Mouse (Mus musculus): ENCODE data around the gene Akr1b8. TPM values are rescaled to one million over a fixed set of nuclear protein-coding genes. Genes with fewer than 3 reads are reported as not detected.

The Akr1b8 gene
- polyA plus RNA-seq, 1 experiment from 2014 or later = 7.9 TPM

DNA sequence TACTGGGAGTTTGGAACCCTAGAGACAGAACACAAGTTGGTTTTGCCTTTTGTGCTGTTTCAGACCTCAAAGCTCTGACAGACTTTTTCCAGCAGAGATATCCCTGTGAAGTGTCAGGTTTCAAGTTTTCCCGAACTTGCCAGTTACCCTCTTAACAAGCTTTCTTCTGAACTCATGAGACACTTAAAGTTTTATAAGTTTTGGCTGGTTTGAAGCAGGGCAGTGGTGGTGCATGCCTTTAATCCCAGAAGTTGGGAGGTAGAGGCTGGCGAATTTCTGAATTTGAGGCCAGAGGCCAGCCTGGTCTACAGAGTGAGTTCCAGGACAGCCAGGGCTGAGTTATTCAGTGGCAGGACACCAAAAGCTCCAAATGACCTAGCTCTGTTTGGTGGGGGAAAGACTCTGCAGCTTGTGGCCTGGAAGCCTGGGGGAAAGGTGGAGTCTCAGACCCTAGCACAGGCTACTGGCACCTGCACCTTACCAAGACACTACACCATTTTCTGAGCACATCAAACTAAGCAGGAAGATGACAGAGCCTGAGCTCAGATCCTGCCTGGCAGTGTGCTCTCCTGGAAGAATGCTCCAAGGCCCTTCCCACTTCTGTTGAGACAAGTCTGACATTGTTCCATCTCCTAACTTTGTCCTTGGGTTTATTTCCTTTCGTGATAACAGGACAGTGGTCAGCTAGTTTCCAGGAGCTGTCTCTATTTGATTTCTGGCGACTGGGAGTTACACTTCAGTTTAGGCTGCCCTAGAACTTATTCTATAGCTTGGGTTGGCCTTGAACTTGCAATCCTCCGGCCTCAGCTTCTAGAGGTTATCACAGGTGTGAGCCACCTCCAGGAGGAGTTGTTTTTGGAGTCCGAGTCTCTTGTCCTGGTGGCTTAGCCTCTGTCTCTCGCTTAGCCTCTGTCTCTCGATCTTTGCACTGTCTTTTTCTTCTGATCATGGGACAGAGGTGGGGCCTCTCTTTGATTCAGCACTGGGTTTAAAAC lies 732 bp downstream of the Akr1b8 start:
- Histone ChIP-seq H3K4me2 (ENCODE audit: low read depth, low read length) (peak overlapping the region; percentile 55), H3K9me3 (ENCODE audit: control insufficient read depth, low read length) (no peaks in the 10 kb centered on the region), H3K36me3 (ENCODE audit: control insufficient read depth, insufficient read depth, low read length) (no peaks in the 10 kb centered on the region), H3K4me1 (ENCODE audit: control insufficient read depth, insufficient read depth, low read length) (peaks cover 14% of the 10 kb centered on the region), H3K4me3 (ENCODE audit: low read depth, low read length) (peak overlapping the region; percentile 28), H3K9ac (ENCODE audit: low read depth, low read length) (no peak overlapping the region; the same call in 1 of the 2 replicates), H3K27ac (replicated peaks; ENCODE audit: low read depth, low read length) (peak overlapping the region; percentile 23; the same call in 1 of the 2 replicates), H3K27me3 (replicated peaks; ENCODE audit: control insufficient read depth, insufficient read depth, low read length) (no peaks in the 10 kb centered on the region)
- WGBS = 64% methylated on average over 8 of the region's 8 CpGs
- DNase-seq (ENCODE audit: low spot score) (peak; percentile 59), ATAC-seq (ENCODE audit: low read depth) (0 out of 2 replicates have a peak, but pooled peaks have one; percentile 2)

DNA sequence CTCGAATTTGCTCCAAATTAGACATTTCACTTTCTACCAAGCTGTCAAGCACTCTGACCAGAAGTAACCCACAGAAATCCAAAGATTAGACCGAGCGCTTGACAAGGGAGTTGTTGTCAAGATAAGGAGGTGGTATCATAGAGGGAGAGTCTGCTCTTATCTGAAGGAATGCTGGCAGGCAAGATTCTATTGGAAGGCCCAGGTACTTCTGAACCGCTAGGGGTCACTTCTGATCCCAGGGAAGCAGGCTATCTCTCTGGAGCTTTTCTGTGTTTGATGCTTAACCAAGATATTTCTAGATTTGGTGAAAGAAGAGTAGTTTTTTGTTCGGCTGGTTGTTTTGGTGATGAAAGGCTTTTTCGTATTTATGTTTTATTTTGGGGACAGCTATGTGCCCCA lies 1.4 kb downstream of the Akr1b8 start:
- DNase-seq (ENCODE audit: low spot score) (no peak), ATAC-seq (ENCODE audit: low read depth) (no peak)
- H3K36me3 ChIP-seq (ENCODE audit: control insufficient read depth, insufficient read depth, low read length) = no peaks in the 10 kb centered on the region
- no peak overlapping the region for H3K4me3 ChIP-seq (ENCODE audit: low read depth, low read length)
- no peaks in the 10 kb centered on the region for H3K27me3 ChIP-seq (replicated peaks; ENCODE audit: control insufficient read depth, insufficient read depth, low read length)
- no peaks in the 10 kb centered on the region for H3K9me3 ChIP-seq (ENCODE audit: control insufficient read depth, low read length)
- WGBS = 69% methylated on average over 6 of the region's 6 CpGs
- no peak overlapping the region for H3K27ac ChIP-seq (replicated peaks; ENCODE audit: low read depth, low read length)
- no peak overlapping the region for H3K9ac ChIP-seq (ENCODE audit: low read depth, low read length)
- H3K4me1 ChIP-seq (ENCODE audit: control insufficient read depth, insufficient read depth, low read length) = peaks cover 14% of the 10 kb centered on the region
- H3K4me2 ChIP-seq (ENCODE audit: low read depth, low read length) = no peak overlapping the region

DNA sequence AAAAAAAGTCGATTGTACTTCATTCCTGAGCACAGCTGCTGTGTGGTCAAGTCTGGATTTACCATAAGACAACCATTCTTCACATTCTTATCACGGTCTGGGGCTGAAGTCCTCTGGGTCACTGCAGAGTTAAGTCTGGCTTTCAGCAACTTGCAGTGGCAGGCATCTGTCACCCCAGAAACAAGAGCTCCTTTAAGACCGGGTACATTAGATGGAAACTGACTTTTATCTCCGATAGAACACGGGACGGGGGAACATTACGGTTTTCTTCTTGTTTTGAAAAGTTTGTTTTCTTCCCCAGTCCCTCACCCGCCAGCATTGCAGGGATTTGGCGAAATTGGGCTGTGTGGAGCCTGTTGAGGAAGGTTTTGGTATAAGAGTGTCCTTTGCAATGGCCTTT lies 1.9 kb downstream of the Akr1b8 start:
- Histone ChIP-seq H3K9me3 (ENCODE audit: control insufficient read depth, low read length) (no peaks in the 10 kb centered on the region), H3K4me3 (ENCODE audit: low read depth, low read length) (no peak overlapping the region), H3K27me3 (replicated peaks; ENCODE audit: control insufficient read depth, insufficient read depth, low read length) (no peaks in the 10 kb centered on the region), H3K4me2 (ENCODE audit: low read depth, low read length) (no peak overlapping the region), H3K4me1 (ENCODE audit: control insufficient read depth, insufficient read depth, low read length) (peaks cover 14% of the 10 kb centered on the region), H3K36me3 (ENCODE audit: control insufficient read depth, insufficient read depth, low read length) (no peaks in the 10 kb centered on the region), H3K27ac (replicated peaks; ENCODE audit: low read depth, low read length) (no peak overlapping the region), H3K9ac (ENCODE audit: low read depth, low read length) (no peak overlapping the region)
- ATAC-seq (ENCODE audit: low read depth) (no peak), DNase-seq (ENCODE audit: low spot score) (no peak)
- 81% methylated on average over 9 of the region's 9 CpGs for WGBS

DNA sequence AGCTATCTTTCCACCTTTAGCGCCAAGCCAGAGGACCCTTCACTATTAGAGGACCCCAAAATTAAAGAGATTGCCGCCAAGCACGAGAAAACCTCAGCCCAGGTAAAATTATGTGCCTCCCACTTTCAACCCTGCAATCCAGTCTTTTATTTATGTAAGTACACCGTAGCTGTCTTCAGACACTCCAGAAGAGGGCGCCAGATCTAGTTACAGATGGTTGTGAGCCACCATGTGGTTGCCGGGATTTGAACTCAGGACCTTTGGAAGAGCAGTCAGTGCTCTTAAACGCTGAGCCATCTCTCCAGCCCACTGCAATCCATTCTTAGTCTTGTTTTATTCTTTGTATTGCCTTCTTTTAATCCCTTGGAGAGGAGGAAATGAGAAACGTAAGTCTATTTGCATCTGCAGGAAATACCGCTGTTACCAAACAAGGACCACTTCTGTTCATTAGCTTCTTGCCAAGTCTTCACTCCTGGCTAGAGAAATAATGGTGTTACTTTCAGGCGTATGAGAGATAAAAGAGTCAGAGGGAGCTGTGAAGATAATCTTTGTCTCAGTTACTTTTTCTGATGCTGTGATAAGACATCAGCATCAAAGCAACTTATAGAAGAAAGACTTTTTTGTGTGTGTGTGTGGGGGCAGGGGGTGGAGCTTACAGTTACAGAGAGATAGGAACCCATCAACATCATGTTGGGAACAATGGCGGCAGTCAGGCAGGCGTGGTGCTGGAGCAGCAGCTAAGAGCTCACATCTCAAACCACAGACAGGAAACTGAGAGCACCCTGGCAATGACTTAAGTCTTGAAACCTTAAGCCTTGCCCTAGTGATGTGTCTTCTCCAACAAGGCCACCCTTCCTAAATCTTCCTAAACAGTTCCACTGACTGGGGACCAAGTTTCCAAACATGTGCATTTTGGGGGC lies 10.6 kb downstream of the Akr1b8 start:
- 81% methylated on average over 12 of the region's 12 CpGs for WGBS
- DNase-seq (ENCODE audit: low spot score) = no peak
- H3K9ac ChIP-seq (ENCODE audit: low read depth, low read length) = no peak overlapping the region

DNA sequence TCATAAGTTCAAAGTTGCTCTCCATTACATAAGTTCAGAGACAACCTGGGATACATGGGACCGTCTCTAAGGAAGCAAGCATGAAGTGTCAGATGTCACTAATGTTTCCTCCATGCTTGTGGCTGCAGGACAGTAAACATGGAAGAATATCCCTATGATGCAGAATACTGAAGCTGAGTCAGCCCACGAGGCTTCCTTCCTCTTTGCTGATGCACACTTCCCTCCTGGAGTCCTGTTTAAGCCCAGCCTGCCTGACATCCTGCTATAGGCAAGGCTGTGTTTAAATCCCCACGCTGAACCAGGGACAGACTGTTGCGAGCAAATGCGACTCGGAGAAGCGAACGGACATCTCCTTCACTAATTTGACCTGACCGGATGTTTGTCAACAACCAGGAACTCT lies 14.1 kb downstream of the Akr1b8 start:
- no peak for ATAC-seq (ENCODE audit: low read depth)
- 69% methylated on average over 9 of the region's 9 CpGs for WGBS

More for the DNA sequence above, 10.6 kb downstream of the Akr1b8 start:
- no peak overlapping the region for H3K27ac ChIP-seq (replicated peaks; ENCODE audit: low read depth, low read length)
- H3K4me1 ChIP-seq (ENCODE audit: control insufficient read depth, insufficient read depth, low read length) = no peaks in the 10 kb centered on the region
- no peaks in the 10 kb centered on the region for H3K9me3 ChIP-seq (ENCODE audit: control insufficient read depth, low read length)
- H3K36me3 ChIP-seq (ENCODE audit: control insufficient read depth, insufficient read depth, low read length) = no peaks in the 10 kb centered on the region
- H3K4me2 ChIP-seq (ENCODE audit: low read depth, low read length) = no peak overlapping the region
- H3K27me3 ChIP-seq (replicated peaks; ENCODE audit: control insufficient read depth, insufficient read depth, low read length) = no peaks in the 10 kb centered on the region
- ATAC-seq (ENCODE audit: low read depth) = no peak
- H3K4me3 ChIP-seq (ENCODE audit: low read depth, low read length) = no peak overlapping the region

DNA sequence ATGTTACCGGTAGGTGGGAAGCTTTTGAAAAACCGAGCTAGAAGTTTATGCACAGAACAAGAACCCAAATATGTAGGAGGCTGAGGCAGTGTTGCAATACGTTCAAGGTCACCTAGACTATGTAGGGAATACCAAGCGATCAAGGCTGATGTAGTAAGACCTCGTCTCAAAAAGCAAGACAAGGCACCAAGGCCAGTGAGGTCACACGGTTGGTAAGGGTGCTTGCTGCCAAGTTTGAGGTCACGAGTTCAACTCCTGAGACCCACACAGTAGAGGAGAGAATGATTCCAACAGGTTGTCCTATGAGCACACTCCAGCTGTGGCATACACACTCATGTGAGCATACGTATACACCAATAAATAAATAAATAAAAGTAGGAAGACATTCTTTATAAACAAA lies 16.2 kb downstream of the Akr1b8 start:
- Histone ChIP-seq H3K4me2 (ENCODE audit: low read depth, low read length) (no peak overlapping the region), H3K4me1 (ENCODE audit: control insufficient read depth, insufficient read depth, low read length) (no peaks in the 10 kb centered on the region), H3K9ac (ENCODE audit: low read depth, low read length) (no peak overlapping the region), H3K27ac (replicated peaks; ENCODE audit: low read depth, low read length) (no peak overlapping the region), H3K27me3 (replicated peaks; ENCODE audit: control insufficient read depth, insufficient read depth, low read length) (no peaks in the 10 kb centered on the region), H3K9me3 (ENCODE audit: control insufficient read depth, low read length) (no peaks in the 10 kb centered on the region), H3K36me3 (ENCODE audit: control insufficient read depth, insufficient read depth, low read length) (no peaks in the 10 kb centered on the region), H3K4me3 (ENCODE audit: low read depth, low read length) (no peak overlapping the region)
- 82% methylated on average over 8 of the region's 8 CpGs for WGBS
- DNase-seq (ENCODE audit: low spot score) (no peak), ATAC-seq (ENCODE audit: low read depth) (no peak)

More for the DNA sequence above, 14.1 kb downstream of the Akr1b8 start:
- H3K9ac ChIP-seq (ENCODE audit: low read depth, low read length) = no peak overlapping the region
- H3K36me3 ChIP-seq (ENCODE audit: control insufficient read depth, insufficient read depth, low read length) = no peaks in the 10 kb centered on the region
- no peak overlapping the region for H3K27ac ChIP-seq (replicated peaks; ENCODE audit: low read depth, low read length)
- H3K4me1 ChIP-seq (ENCODE audit: control insufficient read depth, insufficient read depth, low read length) = no peaks in the 10 kb centered on the region
- no peaks in the 10 kb centered on the region for H3K27me3 ChIP-seq (replicated peaks; ENCODE audit: control insufficient read depth, insufficient read depth, low read length)
- H3K9me3 ChIP-seq (ENCODE audit: control insufficient read depth, low read length) = no peaks in the 10 kb centered on the region
- no peak for DNase-seq (ENCODE audit: low spot score)
- H3K4me3 ChIP-seq (ENCODE audit: low read depth, low read length) = no peak overlapping the region
- no peak overlapping the region for H3K4me2 ChIP-seq (ENCODE audit: low read depth, low read length)

DNA sequence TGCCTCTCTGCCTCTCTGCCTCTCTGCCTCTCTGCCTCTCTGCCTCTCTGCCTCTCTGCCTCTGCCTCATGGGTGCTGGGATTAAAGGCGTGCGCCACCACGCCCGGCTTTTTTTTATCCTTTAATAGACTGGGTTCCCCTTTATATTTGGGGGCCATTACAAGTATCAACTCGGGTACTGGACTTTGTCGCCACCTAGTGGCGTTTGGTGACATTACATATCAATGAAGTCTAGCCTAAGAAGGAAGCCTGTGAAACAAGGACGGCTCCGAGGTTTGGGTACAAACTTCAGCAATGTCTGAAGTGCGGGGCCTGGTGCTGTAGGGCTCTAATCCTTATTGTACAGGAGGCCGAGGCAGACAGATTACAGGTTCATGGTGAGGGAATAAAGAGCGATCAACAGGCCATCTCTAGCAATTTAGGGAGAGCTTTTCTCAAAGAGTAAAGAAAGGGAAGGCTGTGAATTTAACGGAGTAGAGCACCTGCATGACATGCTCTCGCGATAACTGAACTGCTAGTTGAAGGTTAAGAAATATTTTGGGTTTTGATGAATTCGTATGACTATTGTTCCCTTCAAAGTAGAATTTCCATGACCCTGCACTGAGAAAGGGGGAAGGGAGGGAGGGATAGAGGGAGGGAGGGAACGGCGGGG lies 17.9 kb downstream of the Akr1b8 start:
- H3K36me3 ChIP-seq (ENCODE audit: control insufficient read depth, insufficient read depth, low read length) = no peaks in the 10 kb centered on the region
- H3K9me3 ChIP-seq (ENCODE audit: control insufficient read depth, low read length) = no peaks in the 10 kb centered on the region
- H3K4me3 ChIP-seq (ENCODE audit: low read depth, low read length) = no peak overlapping the region
- no peak overlapping the region for H3K27ac ChIP-seq (replicated peaks; ENCODE audit: low read depth, low read length)
- peak overlapping the region; percentile 31; the same call in 1 of the 2 replicates for H3K4me2 ChIP-seq (ENCODE audit: low read depth, low read length)
- no peaks in the 10 kb centered on the region for H3K27me3 ChIP-seq (replicated peaks; ENCODE audit: control insufficient read depth, insufficient read depth, low read length)
- H3K4me1 ChIP-seq (ENCODE audit: control insufficient read depth, insufficient read depth, low read length) = no peaks in the 10 kb centered on the region
- H3K9ac ChIP-seq (ENCODE audit: low read depth, low read length) = no peak overlapping the region
- WGBS = 25% methylated on average over 18 of the region's 18 CpGs
- no peak for ATAC-seq (ENCODE audit: low read depth)
- DNase-seq (ENCODE audit: low spot score) = peak; percentile 77

DNA sequence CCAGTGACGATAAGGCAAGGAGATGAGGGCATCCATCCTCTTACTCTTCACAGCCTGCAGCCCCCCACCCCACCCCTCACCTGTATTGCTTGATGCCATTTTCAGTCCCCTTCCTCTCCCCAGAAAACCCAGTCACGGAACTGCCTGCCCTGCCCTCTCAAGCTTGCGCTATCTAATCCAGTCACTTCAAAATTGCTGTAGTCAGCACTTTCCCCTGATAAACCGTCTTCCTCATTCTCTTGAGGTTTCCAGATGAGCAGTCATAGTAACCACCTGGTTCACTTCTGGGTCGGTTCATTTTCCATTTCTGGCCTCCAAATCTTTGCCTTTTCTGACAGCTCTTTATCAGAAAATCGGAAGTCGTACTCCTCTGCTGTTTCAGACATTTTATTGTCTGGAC lies 19.9 kb downstream of the Akr1b8 start:
- DNase-seq (ENCODE audit: low spot score) = no peak
- Histone ChIP-seq H3K27me3 (replicated peaks; ENCODE audit: control insufficient read depth, insufficient read depth, low read length) (no peaks in the 10 kb centered on the region), H3K9me3 (ENCODE audit: control insufficient read depth, low read length) (no peaks in the 10 kb centered on the region), H3K4me3 (ENCODE audit: low read depth, low read length) (no peak overlapping the region), H3K27ac (replicated peaks; ENCODE audit: low read depth, low read length) (no peak overlapping the region), H3K4me2 (ENCODE audit: low read depth, low read length) (no peak overlapping the region), H3K9ac (ENCODE audit: low read depth, low read length) (no peak overlapping the region), H3K36me3 (ENCODE audit: control insufficient read depth, insufficient read depth, low read length) (no peaks in the 10 kb centered on the region), H3K4me1 (ENCODE audit: control insufficient read depth, insufficient read depth, low read length) (no peaks in the 10 kb centered on the region)
- 83% methylated on average over 7 of the region's 7 CpGs for WGBS
- no peak for ATAC-seq (ENCODE audit: low read depth)
